Mouse (Mus musculus) olfactory bulb, adult 2 months (tissue): ENCODE results near the gene Bnc1.

Experiments
- CTCF ChIP-seq: fragments of 200-500 bp; IDR thresholded peaks from 2 replicates; pipeline ENCODE4 v1.5.1; 2012; ENCODE audit warnings: low read depth, mild to moderate bottlenecking, low read length, moderate library complexity; ENCODE audit not compliant: insufficient read depth
- POLR2A ChIP-seq: fragments of 200-500 bp; IDR thresholded peaks from 2 replicates; pipeline ENCODE4 v1.6.1; 2012; ENCODE audit warnings: mild to moderate bottlenecking, low read depth, low read length, moderate library complexity; ENCODE audit not compliant: insufficient read depth

- TF ChIP-seq POLR2A (no peak), CTCF (no peak)
Observed at GRCm38 (mm10) chr7:82029666-82030065, 37.6 kb upstream of the Bnc1 start.
